Mouse (Mus musculus) lung, embryonic 15.5 days (tissue): ENCODE measurements around the gene Habp2. TPM values are rescaled to one million over a fixed set of nuclear protein-coding genes. Genes with fewer than 3 reads are reported as not detected.
A peak's percentile ranks its signal among the peaks of the same experiment; 100 is the strongest.
"Not testable (repeated sequence)": the region's sequence is repeated elsewhere in the genome, so short reads cannot be mapped to it uniquely, and the experiment has no call there.

Experiments used
- ATAC-seq: fragments of 200-750 bp; cut with Nextera tagmentation; 2 replicates; pipeline ENCODE4 v1.8.0; 2017; ENCODE audit warnings: moderate number of reproducible peaks, borderline replicate concordance; ENCODE audit not compliant: low FRiP score, low TSS enrichment; ENCODE audit errors: extremely low read depth
- H3K27ac ChIP-seq: fragments of 300-500 bp; sonication (generic); 2 replicates; pipeline ENCODE4 v1.5.1; 2015; ENCODE audit warnings: moderate library complexity, mild to moderate bottlenecking, inconsistent platforms
- H3K27me3 ChIP-seq: fragments of 300-500 bp; sonication (generic); 2 replicates; pipeline ENCODE4 v1.6.1; 2015; ENCODE audit warnings: inconsistent platforms
- H3K36me3 ChIP-seq: fragments of 300-500 bp; sonication (generic); 2 replicates; pipeline ENCODE4 v1.6.1; 2015; ENCODE audit warnings: inconsistent platforms
- H3K4me1 ChIP-seq: fragments of 300-500 bp; sonication (generic); 2 replicates; pipeline ENCODE4 v1.6.1; 2015; ENCODE audit warnings: inconsistent platforms
- H3K4me2 ChIP-seq: fragments of 300-500 bp; sonication (generic); 2 replicates; pipeline ENCODE4 v1.6.1; 2015; ENCODE audit warnings: inconsistent platforms, mild to moderate bottlenecking, moderate library complexity
- H3K4me3 ChIP-seq: fragments of 300-500 bp; sonication (generic); 2 replicates; pipeline ENCODE4 v1.5.1; 2015; ENCODE audit warnings: mild to moderate bottlenecking, inconsistent platforms
- H3K9ac ChIP-seq: fragments of 300-500 bp; sonication (generic); 2 replicates; pipeline ENCODE4 v1.6.1; 2015; ENCODE audit warnings: inconsistent platforms
- H3K9me3 ChIP-seq: fragments of 300-500 bp; sonication (generic); 2 replicates; pipeline ENCODE4 v1.6.1; 2016; ENCODE audit warnings: inconsistent platforms
- WGBS: fragments of 180-500 bp; shearing (Covaris S2); methylation state at CpG from one replicate; pipeline ENCODE4 v1.1.7; 2015; 5-methylcytosine and 5-hydroxymethylcytosine counted together
- polyA plus RNA-seq: library from polyadenylated mRNA; unstranded; fragments of >200 nt; fragmentation: Nextera tagmentation; extraction: Ambion mirVana; gene quantifications from 2 replicates; pipeline ENCODE4 v1.2.1, GENCODE M21; 2015

Habp2 gene
- polyA plus RNA-seq, 1 experiment from 2014 or later: 3.8 TPM

GRCm38 (mm10) chr19:56343869-56344563 lies 57.1 kb downstream of the Habp2 start:
- 58% methylated on average over 26 of the region's 26 CpGs for WGBS
- H3K27ac ChIP-seq: no peak overlapping the region

GRCm38 (mm10) chr19:56346016-56346415 lies 59.1 kb downstream of the Habp2 start:
- no peak for ATAC-seq
- H3K36me3 ChIP-seq: no peaks in the 10 kb centered on the region

More at GRCm38 (mm10) chr19:56343869-56344563, 57.1 kb downstream of the Habp2 start:
- H3K36me3 ChIP-seq: no peaks in the 10 kb centered on the region
- H3K4me2 ChIP-seq: no peak overlapping the region
- peaks cover 4% of the 10 kb centered on the region; the same call in 1 of the 2 replicates for H3K4me1 ChIP-seq
- ATAC-seq: no peak
- no peak overlapping the region for H3K9ac ChIP-seq
- no peaks in the 10 kb centered on the region for H3K27me3 ChIP-seq
- H3K4me3 ChIP-seq: no peak overlapping the region
- no peaks in the 10 kb centered on the region for H3K9me3 ChIP-seq

GRCm38 (mm10) chr19:56346750-56347149 lies 59.8 kb downstream of the Habp2 start:
- Histone ChIP-seq H3K4me1 (peaks cover 4% of the 10 kb centered on the region; the same call in 1 of the 2 replicates), H3K27me3 (no peaks in the 10 kb centered on the region), H3K4me2 (no peak overlapping the region), H3K27ac (no peak overlapping the region), H3K9ac (no peak overlapping the region), H3K36me3 (no peaks in the 10 kb centered on the region), H3K4me3 (no peak overlapping the region), H3K9me3 (no peaks in the 10 kb centered on the region)
- 40% methylated on average over 13 of the region's 13 CpGs for WGBS
- ATAC-seq: no peak

More at GRCm38 (mm10) chr19:56346016-56346415, 59.1 kb downstream of the Habp2 start:
- Histone ChIP-seq H3K4me1 (peaks cover 4% of the 10 kb centered on the region; the same call in 1 of the 2 replicates), H3K4me2 (no peak overlapping the region), H3K4me3 (no peak overlapping the region), H3K27me3 (no peaks in the 10 kb centered on the region), H3K9ac (no peak overlapping the region), H3K9me3 (no peaks in the 10 kb centered on the region), H3K27ac (no peak overlapping the region)
- 72% methylated on average over 3 of the region's 3 CpGs for WGBS

- H3K9me3 ChIP-seq: no peaks in the 10 kb centered on the region
- H3K4me1 ChIP-seq: no peaks in the 10 kb centered on the region
- 22% methylated on average over 6 of the region's 6 CpGs for WGBS
- no peak overlapping the region for H3K9ac ChIP-seq
- no peaks in the 10 kb centered on the region for H3K36me3 ChIP-seq
- no peak overlapping the region for H3K27ac ChIP-seq
- no peak overlapping the region for H3K4me3 ChIP-seq
- no peaks in the 10 kb centered on the region for H3K27me3 ChIP-seq
- ATAC-seq: no peak
- H3K4me2 ChIP-seq: no peak overlapping the region
Observed at GRCm38 (mm10) chr19:56349295-56349694, 62.4 kb downstream of the Habp2 start.

- H3K9ac ChIP-seq: no peak overlapping the region
- no peak overlapping the region for H3K4me3 ChIP-seq
- WGBS: 78% methylated on average over 10 of the region's 10 CpGs
- H3K27ac ChIP-seq: no peak overlapping the region
- H3K36me3 ChIP-seq: no peaks in the 10 kb centered on the region
- H3K27me3 ChIP-seq: no peaks in the 10 kb centered on the region
- no peak overlapping the region for H3K4me2 ChIP-seq
- peaks cover 3% of the 10 kb centered on the region; the same call in 1 of the 2 replicates for H3K4me1 ChIP-seq
- no peak for ATAC-seq
- no peaks in the 10 kb centered on the region for H3K9me3 ChIP-seq
Observed at GRCm38 (mm10) chr19:56353689-56354088, 66.8 kb downstream of the Habp2 start.

GRCm38 (mm10) chr19:56355201-56355600 lies 68.3 kb downstream of the Habp2 start:
- no peak overlapping the region for H3K4me2 ChIP-seq
- H3K9ac ChIP-seq: no peak overlapping the region
- H3K4me3 ChIP-seq: no peak overlapping the region
- no peak overlapping the region for H3K27ac ChIP-seq
- no peak for ATAC-seq
- WGBS: 83% methylated on average over 12 of the region's 12 CpGs
- H3K36me3 ChIP-seq: no peaks in the 10 kb centered on the region
- peaks cover 3% of the 10 kb centered on the region; the same call in 1 of the 2 replicates for H3K4me1 ChIP-seq
- no peaks in the 10 kb centered on the region for H3K9me3 ChIP-seq
- H3K27me3 ChIP-seq: no peaks in the 10 kb centered on the region

GRCm38 (mm10) chr19:56356480-56357373 lies 69.8 kb downstream of the Habp2 start:
- Histone ChIP-seq H3K36me3 (no peaks in the 10 kb centered on the region), H3K27ac (no peak overlapping the region), H3K4me2 (peak overlapping the region; percentile 43), H3K9me3 (no peaks in the 10 kb centered on the region), H3K9ac (no peak overlapping the region), H3K4me3 (peak overlapping the region; percentile 12; the same call in 1 of the 2 replicates), H3K4me1 (peaks cover 3% of the 10 kb centered on the region; the same call in 1 of the 2 replicates), H3K27me3 (no peaks in the 10 kb centered on the region)
- 27% methylated on average over 17 of the region's 17 CpGs for WGBS
- ATAC-seq: peak; percentile 50; the same call in 1 of the 2 replicates

GRCm38 (mm10) chr19:56357374-56357708 lies 70.4 kb downstream of the Habp2 start:
- H3K27me3 ChIP-seq, ATAC-seq, H3K9ac ChIP-seq, H3K27ac ChIP-seq, H3K4me3 ChIP-seq, H3K4me2 ChIP-seq, H3K4me1 ChIP-seq, H3K9me3 ChIP-seq, H3K36me3 ChIP-seq: not testable (repeated sequence)
- WGBS: 49% methylated on average over 2 of the region's 2 CpGs

- Histone ChIP-seq H3K4me2 (no peak overlapping the region), H3K4me1 (peaks cover 3% of the 10 kb centered on the region; the same call in 1 of the 2 replicates), H3K27me3 (no peaks in the 10 kb centered on the region), H3K36me3 (no peaks in the 10 kb centered on the region), H3K27ac (no peak overlapping the region), H3K4me3 (no peak overlapping the region), H3K9ac (no peak overlapping the region), H3K9me3 (no peaks in the 10 kb centered on the region)
- 66% methylated on average over 2 of the region's 2 CpGs for WGBS
- ATAC-seq: no peak
Observed at GRCm38 (mm10) chr19:56358890-56359289, 72.0 kb downstream of the Habp2 start.

GRCm38 (mm10) chr19:56363721-56364460 lies 77.0 kb downstream of the Habp2 start:
- H3K27ac ChIP-seq: 0 out of 2 replicates have a peak overlapping the region, but pooled peaks have one; percentile 19
- ATAC-seq: peak; percentile 55; the same call in 1 of the 2 replicates
- no peaks in the 10 kb centered on the region for H3K9me3 ChIP-seq
- H3K36me3 ChIP-seq: no peaks in the 10 kb centered on the region
- WGBS: 30% methylated on average over 15 of the region's 15 CpGs
- no peak overlapping the region for H3K4me3 ChIP-seq
- H3K27me3 ChIP-seq: no peaks in the 10 kb centered on the region
- H3K4me1 ChIP-seq: peaks cover 18% of the 10 kb centered on the region
- H3K4me2 ChIP-seq: no peak overlapping the region
- H3K9ac ChIP-seq: no peak overlapping the region

- no peak overlapping the region for H3K4me2 ChIP-seq
- no peaks in the 10 kb centered on the region for H3K36me3 ChIP-seq
- H3K4me1 ChIP-seq: peaks cover 18% of the 10 kb centered on the region
- peak; percentile 60; the same call in 1 of the 2 replicates for ATAC-seq
- H3K9ac ChIP-seq: no peak overlapping the region
- 51% methylated on average over 8 of the region's 8 CpGs for whole genome bisulfite sequencing
- no peaks in the 10 kb centered on the region for H3K27me3 ChIP-seq
- H3K9me3 ChIP-seq: no peaks in the 10 kb centered on the region
- no peak overlapping the region for H3K4me3 ChIP-seq
- H3K27ac ChIP-seq: 0 out of 2 replicates have a peak overlapping the region, but pooled peaks have one; percentile 19
Observed at GRCm38 (mm10) chr19:56364563-56364962, 77.6 kb downstream of the Habp2 start.
